Mouse (Mus musculus) layer of hippocampus, adult 9-10 months (tissue): ENCODE data around the gene Foxp1.

Experiments
- DNase-seq: peaks from one replicate; pipeline ENCODE4 v3.0.0; 2022; ENCODE audit warnings: low spot score

The Foxp1 gene

DNA sequence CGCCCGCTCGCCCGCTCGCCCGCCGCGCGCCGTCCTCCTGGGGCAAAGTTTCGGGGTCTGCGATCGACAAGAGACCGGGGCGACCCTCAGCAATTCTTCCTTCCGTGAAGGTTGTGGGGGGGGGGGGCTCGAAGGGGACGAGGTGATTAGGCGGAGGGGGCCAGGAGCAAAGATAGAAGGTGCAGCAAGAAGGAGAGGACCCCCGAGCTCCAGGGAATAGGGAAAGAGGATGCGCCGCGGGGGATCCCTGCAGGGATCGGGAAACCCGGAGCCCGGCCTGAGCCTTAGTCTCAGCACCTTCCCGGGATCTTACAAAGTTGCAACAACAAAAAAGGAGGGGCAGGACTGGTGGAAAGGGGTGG, 1.9 kb downstream of the Foxp1 start:
- no peak for DNase-seq

DNA sequence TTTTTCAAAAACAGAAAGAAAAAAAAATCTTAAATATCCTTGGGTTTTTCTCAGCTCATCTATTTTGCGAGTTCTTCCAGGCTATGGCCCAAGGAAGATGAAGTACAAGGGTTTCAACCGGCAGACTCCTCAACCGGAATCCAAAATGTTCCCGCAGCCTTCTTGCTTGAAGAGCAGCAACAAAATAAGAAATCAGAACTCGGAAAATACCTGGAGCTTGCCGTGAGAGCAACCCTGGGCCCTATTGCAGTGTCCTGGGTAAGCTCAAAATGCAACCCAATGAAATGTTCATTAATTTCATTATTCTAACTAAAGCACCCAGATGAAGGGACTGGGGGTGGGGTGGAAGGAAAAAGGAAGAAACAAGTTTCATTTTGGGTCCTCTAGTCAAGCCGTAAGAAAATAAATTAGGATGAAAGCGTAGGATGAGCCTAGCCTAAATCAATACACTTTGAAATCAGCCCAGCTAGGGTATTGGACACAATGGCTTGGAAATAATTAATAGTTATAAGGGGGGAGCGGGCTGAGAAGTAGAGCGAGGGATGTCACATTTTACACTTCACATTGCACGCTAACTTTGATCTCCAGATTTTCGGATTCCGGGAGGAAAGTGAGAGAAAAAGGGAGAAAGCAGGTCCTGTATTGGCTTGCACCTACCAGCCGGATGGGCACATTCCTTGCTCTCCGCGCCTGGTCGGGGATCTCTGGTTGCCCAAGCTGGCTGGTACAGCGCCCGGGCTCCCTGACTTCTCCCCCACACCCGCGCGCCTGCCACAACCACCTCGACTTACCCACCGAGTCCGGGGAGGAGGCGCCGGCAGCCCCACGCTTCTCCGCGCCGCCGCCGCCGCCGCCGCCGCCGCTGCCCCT, 2.5 kb downstream of the Foxp1 start:
- DNase-seq = no peak

GRCm38 (mm10) chr6:99519052-99519451, 3.5 kb downstream of the Foxp1 start:
- DNase-seq = no peak

DNA sequence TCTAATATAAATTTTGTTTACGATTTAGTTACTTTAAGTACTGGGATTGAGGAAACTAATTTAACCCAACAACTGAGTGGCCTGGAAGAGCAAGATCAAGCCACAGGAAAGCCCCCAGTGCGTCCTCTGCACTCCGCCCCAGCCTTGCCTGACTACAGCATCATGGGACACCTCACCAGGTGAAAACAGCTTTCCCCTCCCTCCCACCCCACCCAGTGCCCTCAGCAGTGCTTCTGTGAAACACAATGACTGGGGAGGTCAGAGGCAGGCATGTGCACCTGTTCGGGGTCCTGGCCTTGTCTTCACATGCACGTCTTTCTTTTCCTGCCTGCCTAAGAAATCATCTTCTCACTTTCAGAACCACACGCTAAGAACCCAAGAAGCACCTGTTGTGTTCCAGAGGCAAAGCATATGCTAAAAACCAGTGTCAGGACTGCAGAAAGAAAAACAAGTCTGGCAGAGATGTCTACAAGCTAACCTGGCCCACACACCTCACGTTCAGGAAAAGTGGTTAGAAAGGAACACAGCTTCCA, 6.8 kb downstream of the Foxp1 start:
- no peak for DNase-seq

DNA sequence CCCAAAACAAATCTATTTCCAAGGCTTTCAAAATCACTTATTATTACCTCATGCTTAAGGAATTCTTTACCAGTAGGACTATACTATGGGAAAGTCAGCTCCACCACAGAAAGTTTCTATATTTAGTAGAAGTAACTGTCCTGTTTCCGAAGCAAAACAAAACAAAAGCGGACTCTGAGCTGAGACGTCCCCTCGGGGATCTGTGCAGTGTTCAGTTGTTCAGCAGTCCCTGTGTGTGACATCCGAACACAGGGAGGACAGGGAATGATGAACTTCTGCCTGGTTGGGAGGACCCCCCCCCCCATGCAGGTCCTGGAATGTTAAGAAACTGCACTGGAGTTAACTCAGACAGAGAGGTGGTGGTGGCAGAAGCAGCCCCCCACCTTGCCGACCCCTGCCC, 10.7 kb downstream of the Foxp1 start:
- no peak for DNase-seq

- no peak for DNase-seq
Observed at GRCm38 (mm10) chr6:99509189-99509592, 13.3 kb downstream of the Foxp1 start.

GRCm38 (mm10) chr6:99506816-99507215, 15.7 kb downstream of the Foxp1 start:
- no peak for DNase-seq

DNA sequence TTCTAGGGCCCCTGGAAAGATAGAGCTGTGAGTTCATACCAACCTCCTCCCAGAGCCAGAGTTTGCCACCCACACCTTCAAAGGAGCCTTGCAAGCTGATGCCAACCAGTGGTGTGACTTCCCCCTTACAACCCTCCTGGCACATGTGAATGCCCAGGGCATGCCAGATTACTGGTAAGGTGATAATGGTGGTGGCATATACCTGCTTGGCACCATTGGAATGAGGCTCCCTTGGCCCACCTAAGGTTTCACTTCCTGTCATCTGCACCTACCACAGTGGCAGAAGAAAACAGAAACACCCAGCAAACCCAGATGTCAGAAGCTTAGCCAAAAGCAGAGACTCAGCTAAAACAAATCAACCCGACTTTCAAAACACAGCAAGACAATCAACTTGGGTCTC, 18.8 kb downstream of the Foxp1 start:
- no peak for DNase-seq

- no peak for DNase-seq
Observed at GRCm38 (mm10) chr6:99502727-99503126, 19.8 kb downstream of the Foxp1 start.

- no peak for DNase-seq
Observed at GRCm38 (mm10) chr6:99502314-99502713, 20.2 kb downstream of the Foxp1 start.

- DNase-seq = no peak
Observed at GRCm38 (mm10) chr6:99500570-99501270, 21.8 kb downstream of the Foxp1 start.

DNA sequence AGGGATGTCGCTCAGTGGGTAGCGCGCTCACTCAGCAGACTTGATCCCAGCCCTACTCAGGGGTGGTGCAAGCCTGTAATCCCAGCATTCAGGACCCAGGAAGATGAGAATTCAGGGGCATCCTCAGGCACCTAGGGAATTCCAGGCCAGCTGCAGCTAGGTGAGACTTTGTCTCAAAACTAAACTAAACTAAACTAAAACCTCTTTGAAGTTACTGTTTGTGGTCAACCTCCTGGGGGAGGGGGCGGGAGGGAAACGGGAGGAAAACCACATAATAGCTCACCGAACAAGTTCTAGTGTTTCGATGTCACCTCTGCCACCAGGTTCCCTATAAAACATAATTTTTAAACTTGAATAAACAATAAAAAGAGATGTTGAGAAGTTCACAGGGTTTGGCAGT, 24.4 kb downstream of the Foxp1 start:
- DNase-seq = no peak

- DNase-seq = no peak
Observed at GRCm38 (mm10) chr6:99496114-99496513, 26.4 kb downstream of the Foxp1 start.

GRCm38 (mm10) chr6:99492937-99493336, 29.6 kb downstream of the Foxp1 start:
- DNase-seq = no peak

DNA sequence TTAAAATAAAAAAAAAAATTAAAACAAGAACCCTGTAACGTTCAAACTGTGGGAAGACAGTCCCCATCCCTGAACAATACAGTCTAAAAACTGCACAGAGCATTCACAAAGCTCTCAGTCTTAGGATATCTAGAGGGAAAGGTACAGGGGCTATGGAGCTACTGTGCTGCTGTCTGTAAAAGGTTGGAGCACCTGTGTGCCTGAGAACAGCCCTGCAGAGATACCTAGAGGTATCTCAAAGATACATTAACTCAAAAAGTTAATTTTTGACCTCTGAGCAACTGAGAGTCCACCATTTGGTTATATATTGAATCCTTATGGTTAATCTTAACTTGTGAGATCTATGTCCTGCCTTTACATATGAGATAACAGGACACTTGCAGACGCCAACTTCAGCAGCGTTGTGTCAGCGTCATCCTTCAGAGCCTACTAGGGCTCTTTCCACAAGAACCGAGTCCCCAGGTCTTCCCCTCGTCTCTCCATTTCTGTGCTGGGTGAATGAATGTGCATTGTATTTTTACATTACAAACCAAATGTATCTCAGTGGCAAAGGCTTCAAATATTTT, 30.5 kb downstream of the Foxp1 start:
- DNase-seq = no peak

GRCm38 (mm10) chr6:99491146-99491545, 31.4 kb downstream of the Foxp1 start:
- no peak for DNase-seq

DNA sequence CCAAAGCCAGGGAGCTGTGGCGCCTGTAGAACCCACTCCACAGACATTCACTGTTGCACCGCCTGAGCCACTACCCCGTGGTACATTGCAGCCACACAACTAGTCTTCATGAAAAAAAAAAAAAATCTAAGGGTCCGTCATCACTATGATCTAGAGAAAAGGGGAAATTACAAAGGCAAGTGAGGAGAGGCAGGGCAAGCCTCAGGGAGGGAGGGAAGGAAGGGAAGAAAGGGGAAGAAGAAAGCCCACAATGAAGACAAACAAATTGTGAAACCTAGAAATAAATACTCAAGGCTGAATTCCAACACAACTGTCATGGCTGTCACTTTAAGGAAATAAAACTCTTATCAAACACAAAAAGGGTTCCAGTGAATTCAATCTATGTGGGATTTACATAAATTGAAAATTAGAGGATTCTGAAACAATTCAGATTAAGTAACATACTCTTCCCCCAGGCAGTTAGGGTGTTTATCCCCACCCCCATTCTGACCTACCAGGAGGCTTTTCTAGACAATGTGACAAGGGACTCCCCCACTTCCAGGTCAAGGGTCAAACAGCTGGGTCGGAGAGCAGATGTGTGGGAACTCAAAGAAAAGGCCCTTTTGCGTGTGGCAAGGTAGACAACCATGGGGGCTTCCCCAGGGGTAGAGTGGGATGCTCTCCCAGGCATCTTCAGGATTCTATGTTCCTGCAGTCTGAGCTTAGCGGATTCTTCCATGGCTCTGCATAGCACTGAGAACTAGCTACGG, 32.4 kb downstream of the Foxp1 start:
- no peak for DNase-seq

GRCm38 (mm10) chr6:99489423-99489822, 33.1 kb downstream of the Foxp1 start:
- no peak for DNase-seq

DNA sequence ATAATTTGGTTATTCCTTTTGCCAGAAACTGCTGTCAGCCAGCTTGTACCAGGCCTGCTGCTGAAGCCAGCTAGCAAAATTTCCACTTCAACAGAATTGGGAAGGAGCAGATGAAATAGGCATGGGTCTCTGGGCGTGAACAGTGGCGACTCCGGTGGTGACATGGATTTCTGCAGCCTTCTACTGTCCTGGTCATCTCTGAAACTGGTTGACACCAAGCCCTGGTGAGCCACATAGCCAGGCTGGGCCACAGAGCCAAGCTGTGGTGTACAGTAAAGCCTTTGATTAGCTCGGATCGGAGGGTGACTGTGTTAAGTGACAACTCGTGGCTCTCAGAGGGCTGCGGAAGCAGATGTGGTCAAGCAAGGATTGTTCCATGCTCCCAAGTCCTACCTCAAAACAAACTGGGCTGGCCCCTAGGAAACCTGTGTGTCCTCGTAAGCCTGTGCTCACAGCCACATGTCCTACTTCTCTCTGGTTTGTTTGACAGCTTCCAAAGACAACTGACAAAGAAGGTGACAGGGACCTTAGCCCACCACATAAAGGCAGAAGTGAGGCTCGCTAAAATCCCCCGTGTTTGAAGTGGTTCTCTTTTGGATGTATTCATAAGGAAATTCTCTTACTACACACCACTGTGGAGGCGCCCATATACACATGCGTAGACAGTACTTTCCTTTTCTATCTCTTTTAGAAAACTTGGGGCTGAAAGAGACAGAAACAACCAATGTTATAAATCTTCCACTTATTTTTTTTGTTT, 36.5 kb downstream of the Foxp1 start:
- DNase-seq = no peak

GRCm38 (mm10) chr6:99485217-99485883, 37.2 kb downstream of the Foxp1 start:
- DNase-seq = peak; percentile 79

- no peak for DNase-seq
Observed at GRCm38 (mm10) chr6:99484884-99485216, 37.7 kb downstream of the Foxp1 start.
